In genomic region chr8:121085011-121085410, GRCm38 (mm10) we compare ENCODE assay signal across 9 mouse cellular contexts. TPM values are rescaled to one million over a fixed set of nuclear protein-coding genes. Genes with fewer than 3 reads are reported as not detected.
DNase-seq lines count a peak whose midpoint lies in the region; ATAC-seq and TF ChIP-seq lines count a peak whose summit lies in the region.
"Had no signal": no experiment of that assay in that cellular context is flagged by ENCODE, and none has a peak within 500 bp of the region (broad histone marks: within the 10 kb centered on the region; RNA-seq: fewer than 3 reads in every experiment).

No protein-coding gene starts in this region.

- WGBS in heart, postnatal 0 days = 14% methylated on average over 23 of the region's 30 CpGs
- WGBS in embryonic facial prominence, embryonic 13.5 days = 4% methylated on average over 30 of the region's 30 CpGs
- WGBS in intestine, postnatal 0 days = 4% methylated on average over 30 of the region's 30 CpGs
- 1% methylated on average over 30 of the region's 30 CpGs for WGBS in midbrain, postnatal 0 days

- peaks cover 16% of the 10 kb centered on the region; the same call in 1 of the 2 replicates for H3K4me1 ChIP-seq in heart, postnatal 0 days (ENCODE audit: control insufficient read depth, insufficient read depth)
- peaks cover 47% of the 10 kb centered on the region for H3K4me1 ChIP-seq in embryonic facial prominence, embryonic 13.5 days
- no peaks in the 10 kb centered on the region for H3K4me1 ChIP-seq in intestine, postnatal 0 days (replicated peaks; ENCODE audit: control insufficient read depth, insufficient read depth, low read length)
- H3K4me1 ChIP-seq in midbrain, postnatal 0 days (ENCODE audit: insufficient read depth, low read length) = no peaks in the 10 kb centered on the region

- no peaks in the 10 kb centered on the region for H3K36me3 ChIP-seq in heart, postnatal 0 days (replicated peaks; ENCODE audit: control insufficient read depth, insufficient read depth, low read length)
- no peaks in the 10 kb centered on the region for H3K36me3 ChIP-seq in embryonic facial prominence, embryonic 13.5 days
- peaks cover 3% of the 10 kb centered on the region; the same call in 1 of the 2 replicates for H3K36me3 ChIP-seq in intestine, postnatal 0 days (ENCODE audit: control insufficient read depth, insufficient read depth)
- H3K36me3 ChIP-seq in midbrain, postnatal 0 days (ENCODE audit: insufficient read depth, low read length) = no peaks in the 10 kb centered on the region

- H3K4me3 ChIP-seq in heart, postnatal 0 days (ENCODE audit: low read depth, low read length) = peak overlapping the region; percentile 70
- peak overlapping the region; percentile 56 for H3K4me3 ChIP-seq in embryonic facial prominence, embryonic 13.5 days
- H3K4me3 ChIP-seq in intestine, postnatal 0 days (ENCODE audit: low read depth, low read length) = peak overlapping the region; percentile 65
- peak overlapping the region; percentile 32; the same call in 1 of the 2 replicates for H3K4me3 ChIP-seq in midbrain, postnatal 0 days (ENCODE audit: low read depth, low read length)
- H3K4me3 ChIP-seq: myocyte had no signal

- peaks cover 100% of the 10 kb centered on the region for H3K27me3 ChIP-seq in heart, postnatal 0 days (ENCODE audit: control insufficient read depth, insufficient read depth, low read length)
- H3K27me3 ChIP-seq in embryonic facial prominence, embryonic 13.5 days = peaks cover 100% of the 10 kb centered on the region
- H3K27me3 ChIP-seq in intestine, postnatal 0 days (replicated peaks; ENCODE audit: control insufficient read depth, insufficient read depth, low read length) = peaks cover 87% of the 10 kb centered on the region
- peaks cover 86% of the 10 kb centered on the region for H3K27me3 ChIP-seq in midbrain, postnatal 0 days (ENCODE audit: insufficient read depth, low read length)

- H3K27ac ChIP-seq in heart, postnatal 0 days (ENCODE audit: low read depth) = no peak overlapping the region
- peak overlapping the region; percentile 34; the same call in 1 of the 2 replicates for H3K27ac ChIP-seq in embryonic facial prominence, embryonic 13.5 days
- H3K27ac ChIP-seq in intestine, postnatal 0 days (ENCODE audit: low read depth, low read length) = peak overlapping the region; percentile 87
- H3K27ac ChIP-seq in midbrain, postnatal 0 days (ENCODE audit: low read depth, low read length) = no peak overlapping the region

- no peak for TF ChIP-seq EP300 in heart, postnatal 0 days (IDR thresholded peaks at IDR 0.05; ENCODE audit: low read depth)

- DNase-seq in heart, postnatal 0 days (ENCODE audit: low spot score) = no peak
- DNase-seq in heart, postnatal 36 days = no peak
- DNase-seq in midbrain, postnatal 0 days (ENCODE audit: low spot score) = no peak
- no peak for DNase-seq in ovary, postnatal 36 days (ENCODE audit: low spot score)
- DNase-seq in layer of hippocampus, adult 8-10 months (ENCODE audit: low spot score in 2 of 2) = no peak

- intact Hi-C loops in heart, postnatal 36 days (cut with DNase I) = no loop called here

- H3K4me2 ChIP-seq in heart, postnatal 0 days (ENCODE audit: low read depth, low read length) = peak overlapping the region; percentile 98
- H3K4me2 ChIP-seq in embryonic facial prominence, embryonic 13.5 days = peak overlapping the region; percentile 92
- H3K4me2 ChIP-seq in intestine, postnatal 0 days (replicated peaks; ENCODE audit: low read depth) = peak overlapping the region; percentile 84
- no peak overlapping the region for H3K4me2 ChIP-seq in midbrain, postnatal 0 days (ENCODE audit: low read depth, low read length, poor library complexity, severe bottlenecking)

- H3K9me3 ChIP-seq in heart, postnatal 0 days (replicated peaks; ENCODE audit: control insufficient read depth, low read length) = no peaks in the 10 kb centered on the region
- H3K9me3 ChIP-seq in embryonic facial prominence, embryonic 13.5 days = no peaks in the 10 kb centered on the region
- H3K9me3 ChIP-seq in intestine, postnatal 0 days (ENCODE audit: control insufficient read depth) = no peaks in the 10 kb centered on the region
- H3K9me3 ChIP-seq in midbrain, postnatal 0 days (ENCODE audit: low read length) = no peaks in the 10 kb centered on the region

- H3K9ac ChIP-seq in heart, postnatal 0 days (replicated peaks; ENCODE audit: low read depth, low read length) = no peak overlapping the region
- peak overlapping the region; percentile 71 for H3K9ac ChIP-seq in embryonic facial prominence, embryonic 13.5 days
- H3K9ac ChIP-seq in intestine, postnatal 0 days (ENCODE audit: low read depth, low read length) = peak overlapping the region; percentile 75
- no peak overlapping the region for H3K9ac ChIP-seq in midbrain, postnatal 0 days (replicated peaks; ENCODE audit: low read length, poor library complexity, severe bottlenecking)

- no peak for TF ChIP-seq CTCF in heart, postnatal 0 days (IDR thresholded peaks at IDR 0.05; ENCODE audit: low read depth)
- no peak for TF ChIP-seq CTCF in intestine, postnatal 0 days (IDR thresholded peaks at IDR 0.05; ENCODE audit: low read depth)
- TF ChIP-seq CTCF in midbrain, postnatal 0 days (IDR thresholded peaks at IDR 0.05) = no peak

- no peak for ATAC-seq in heart, postnatal 0 days (ENCODE audit: insufficient read depth, low read depth)
- ATAC-seq in embryonic facial prominence, embryonic 13.5 days (ENCODE audit: insufficient number of reproducible peaks, insufficient read depth, low FRiP score, low TSS enrichment, low read depth) = no peak
- no peak for ATAC-seq in intestine, postnatal 0 days
- ATAC-seq in midbrain, postnatal 0 days (ENCODE audit: low FRiP score) = no peak
- ATAC-seq in megakaryocyte progenitor cell, adult 5-6 weeks (replicated peaks; ENCODE audit: poor library complexity) = no peak

RNA-seq across cellular contexts. Expression of gene Foxf1, which starts 0.8 kb away (rescaled TPM):
- 1.3 and 3.1 TPM in 2 replicates for total RNA-seq in heart, postnatal 0 days (2014; rRNA removed; ENCODE audit: low replicate concordance)
- polyA plus RNA-seq in heart, postnatal 0 days (2015; fragmentation: Nextera tagmentation; extraction: Ambion mirVana) = 0.23 and 0.32 TPM in 2 replicates
- total RNA-seq in heart, postnatal 36 days (2021) = under 1 TPM; 0.22 to 0.25 TPM
- polyA plus RNA-seq in embryonic facial prominence, embryonic 13.5 days (2015; fragmentation: Nextera tagmentation; extraction: Ambion mirVana) = 10.7 and 15.1 TPM in 2 replicates
- polyA plus RNA-seq in intestine, postnatal 0 days (2015; fragmentation: Nextera tagmentation; extraction: Ambion mirVana) = 49.8 and 50.1 TPM in 2 replicates
- total RNA-seq in midbrain, postnatal 0 days (2014; rRNA removed) = 0.71 and 3.5 TPM in 2 replicates
- polyA plus RNA-seq in midbrain, postnatal 0 days (2015; fragmentation: Nextera tagmentation; extraction: Ambion mirVana) = 1.5 and 1.6 TPM in 2 replicates
- not detected in 2 replicates for total RNA-seq in megakaryocyte progenitor cell, adult 5-6 weeks (2015)
- not detected in 2 replicates for total RNA-seq in megakaryocyte progenitor cell, adult 5-6 weeks (2017)
- total RNA-seq in layer of hippocampus, adult 8-10 months (2022) = 1 to 10 TPM in 1 of 4 experiments, under 1 TPM in 3; 0.52 to 1.1 (median 0.59) TPM
- polyA plus RNA-seq: myocyte had no signal

RNA-seq across cellular contexts. Expression of gene Mthfsd, which starts 23.2 kb away (rescaled TPM):
- total RNA-seq in heart, postnatal 0 days (2014; rRNA removed; ENCODE audit: low replicate concordance) = 26.5 and 26.8 TPM in 2 replicates
- 22.7 and 24.3 TPM in 2 replicates for polyA plus RNA-seq in heart, postnatal 0 days (2015; fragmentation: Nextera tagmentation; extraction: Ambion mirVana)
- total RNA-seq in heart, postnatal 36 days (2021) = 10 to 100 TPM; 11.0 to 12.2 TPM
- 60.5 and 70.5 TPM in 2 replicates for polyA plus RNA-seq in embryonic facial prominence, embryonic 13.5 days (2015; fragmentation: Nextera tagmentation; extraction: Ambion mirVana)
- 24.9 and 25.1 TPM in 2 replicates for polyA plus RNA-seq in intestine, postnatal 0 days (2015; fragmentation: Nextera tagmentation; extraction: Ambion mirVana)
- total RNA-seq in midbrain, postnatal 0 days (2014; rRNA removed) = 53.4 and 67.1 TPM in 2 replicates
- polyA plus RNA-seq in midbrain, postnatal 0 days (2015; fragmentation: Nextera tagmentation; extraction: Ambion mirVana) = 34.6 and 37.2 TPM in 2 replicates
- total RNA-seq in megakaryocyte progenitor cell, adult 5-6 weeks (2015) = 13.9 and 17.4 TPM in 2 replicates
- total RNA-seq in megakaryocyte progenitor cell, adult 5-6 weeks (2017) = 20.9 and 21.8 TPM in 2 replicates
- 10 to 100 TPM; 41.1 to 45.8 (median 44.7) TPM for total RNA-seq in layer of hippocampus, adult 8-10 months (2022)

RNA-seq across cellular contexts. Expression of gene Foxc2, which starts 31.0 kb away (rescaled TPM):
- 6.6 and 16.4 TPM in 2 replicates for total RNA-seq in heart, postnatal 0 days (2014; rRNA removed; ENCODE audit: low replicate concordance)
- polyA plus RNA-seq in heart, postnatal 0 days (2015; fragmentation: Nextera tagmentation; extraction: Ambion mirVana) = 2.5 and 3.3 TPM in 2 replicates
- total RNA-seq in heart, postnatal 36 days (2021) = 1 to 10 TPM; 1.9 to 2.4 TPM
- 3.2 and 3.3 TPM in 2 replicates for polyA plus RNA-seq in embryonic facial prominence, embryonic 13.5 days (2015; fragmentation: Nextera tagmentation; extraction: Ambion mirVana)
- polyA plus RNA-seq in intestine, postnatal 0 days (2015; fragmentation: Nextera tagmentation; extraction: Ambion mirVana) = 0.48 and 0.60 TPM in 2 replicates
- 7.6 and 10.9 TPM in 2 replicates for total RNA-seq in midbrain, postnatal 0 days (2014; rRNA removed)
- 2.6 and 2.8 TPM in 2 replicates for polyA plus RNA-seq in midbrain, postnatal 0 days (2015; fragmentation: Nextera tagmentation; extraction: Ambion mirVana)
- not detected in 2 replicates for total RNA-seq in megakaryocyte progenitor cell, adult 5-6 weeks (2015)
- total RNA-seq in megakaryocyte progenitor cell, adult 5-6 weeks (2017) = not detected in 2 replicates
- total RNA-seq in layer of hippocampus, adult 8-10 months (2022) = 1 to 10 TPM; 1.0 to 2.3 (median 1.3) TPM

RNA-seq across cellular contexts. Expression of gene Foxl1, which starts 42.7 kb away (rescaled TPM):
- total RNA-seq in heart, postnatal 0 days (2014; rRNA removed; ENCODE audit: low replicate concordance) = 0.35 and 1.9 TPM in 2 replicates
- polyA plus RNA-seq in heart, postnatal 0 days (2015; fragmentation: Nextera tagmentation; extraction: Ambion mirVana) = 0.12 and 0.16 TPM in 2 replicates
- total RNA-seq in heart, postnatal 36 days (2021) = under 1 TPM in 1 of 2 experiments, not detected in 1; 0.14 TPM
- 0.28 and 0.34 TPM in 2 replicates for polyA plus RNA-seq in embryonic facial prominence, embryonic 13.5 days (2015; fragmentation: Nextera tagmentation; extraction: Ambion mirVana)
- 2.6 and 2.8 TPM in 2 replicates for polyA plus RNA-seq in intestine, postnatal 0 days (2015; fragmentation: Nextera tagmentation; extraction: Ambion mirVana)
- total RNA-seq in midbrain, postnatal 0 days (2014; rRNA removed) = 0.09 and 0.22 TPM in 2 replicates
- 0.12 and 0.20 TPM in 2 replicates for polyA plus RNA-seq in midbrain, postnatal 0 days (2015; fragmentation: Nextera tagmentation; extraction: Ambion mirVana)
- total RNA-seq in megakaryocyte progenitor cell, adult 5-6 weeks (2015) = not detected in 2 replicates
- not detected in 2 replicates for total RNA-seq in megakaryocyte progenitor cell, adult 5-6 weeks (2017)
- under 1 TPM in 3 of 4 experiments, not detected in 1; 0.16 to 0.18 (median 0.16) TPM for total RNA-seq in layer of hippocampus, adult 8-10 months (2022)

Comparison
In these comparisons a context has a peak if more than half of its experiments do, and no peak if none do; other contexts are left out.
1. H3K27ac ChIP-seq: peak in embryonic facial prominence, embryonic 13.5 days (single experiment) and intestine, postnatal 0 days (single experiment); none in heart, postnatal 0 days (single experiment) and midbrain, postnatal 0 days (single experiment).
2. H3K9ac ChIP-seq: peak in embryonic facial prominence, embryonic 13.5 days (single experiment) and intestine, postnatal 0 days (single experiment); none in heart, postnatal 0 days (single experiment) and midbrain, postnatal 0 days (single experiment).
3. Peak in every context shown above with its lines, with median percentiles within 50 percentile points of each other: H3K4me3 ChIP-seq.